Mouse (Mus musculus): ENCODE measurements at regions not wholly inside any gene's neighbourhood (a gene's known extent, or its start where the extent isn't known, plus 50 kb on each side); places are given as distances from the start of the nearest gene placed in this dataset.

GRCm38 (mm10) chr10:17177503-17178278 lies 545.3 kb upstream of the Cited2 start:
- TF ChIP-seq EP300 (IDR thresholded peaks at IDR 0.05; ENCODE audit: low read depth) = no peak
- TF ChIP-seq CTCF (IDR thresholded peaks at IDR 0.05; ENCODE audit: low read depth) = no peak

Measured in liver, embryonic 14.5 days (tissue).